Comparison of ENCODE assay signal across 22 mouse cellular contexts in the genomic region with DNA sequence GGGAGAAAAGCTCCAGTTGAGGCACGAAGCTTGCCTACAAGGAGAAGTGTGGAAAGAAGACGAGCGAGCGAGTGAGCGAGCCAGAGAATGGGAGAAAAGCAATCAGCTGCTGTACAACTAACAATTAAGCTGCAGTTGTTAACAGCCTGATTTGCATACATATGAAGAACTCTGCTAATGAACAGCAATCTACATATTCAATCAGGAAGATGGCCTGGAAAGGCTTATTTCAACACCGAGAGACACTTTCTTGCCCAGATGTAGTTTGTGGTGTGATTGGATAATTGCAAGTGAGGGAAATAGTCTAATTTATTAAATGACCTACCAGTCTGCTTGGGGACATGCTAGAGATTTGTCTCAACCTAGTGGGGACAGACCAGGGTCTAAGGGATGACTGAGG.
A peak's percentile ranks its signal among the peaks of the same experiment; 100 is the strongest.
DNase-seq lines count a peak whose midpoint lies in the region; ATAC-seq and TF ChIP-seq lines count a peak whose summit lies in the region.
"Had no signal": no experiment of that assay in that cellular context is flagged by ENCODE, and none has a peak within 500 bp of the region (broad histone marks: within the 10 kb centered on the region; RNA-seq: fewer than 3 reads in every experiment).

No protein-coding gene starts in this region.

- H3K4me1 ChIP-seq in forebrain, embryonic 14.5 days (ENCODE audit: control insufficient read depth, insufficient read depth, low read length), result peaks cover 36% of the 10 kb centered on the region
- H3K4me1 ChIP-seq in hindbrain, postnatal 0 days (ENCODE audit: insufficient read depth, low read length), result peaks cover 3% of the 10 kb centered on the region; the same call in 1 of the 2 replicates
- H3K4me1 ChIP-seq: embryonic facial prominence, embryonic 10.5 days; limb, embryonic 15.5 days; liver, embryonic 15.5 days; neural tube, embryonic 12.5 days had no signal

- no peak overlapping the region for H3K4me3 ChIP-seq in layer of hippocampus, adult 2 months
- H3K4me3 ChIP-seq in forebrain, embryonic 14.5 days (ENCODE audit: low read depth, low read length), result no peak overlapping the region
- no peak overlapping the region for H3K4me3 ChIP-seq in hindbrain, postnatal 0 days (ENCODE audit: low read length)
- no peak overlapping the region for H3K4me3 ChIP-seq in gastrocnemius, adult 2 months
- H3K4me3 ChIP-seq: embryonic facial prominence, embryonic 10.5 days; limb, embryonic 15.5 days; liver, embryonic 15.5 days; neural tube, embryonic 12.5 days had no signal

- no peak for TF ChIP-seq POLR2A in brain, embryonic 14.5 days (IDR thresholded peaks at IDR 0.05; ENCODE audit: borderline replicate concordance, extremely low read depth, insufficient read depth, insufficient read length, poor library complexity, severe bottlenecking)

- no peak overlapping the region for H3K9ac ChIP-seq in forebrain, embryonic 14.5 days (ENCODE audit: low read length)
- H3K9ac ChIP-seq in hindbrain, postnatal 0 days (replicated peaks; ENCODE audit: low read length), result no peak overlapping the region
- H3K9ac ChIP-seq: limb, embryonic 15.5 days; liver, embryonic 15.5 days; neural tube, embryonic 12.5 days had no signal

- peak; percentile 67 for ATAC-seq in forebrain, embryonic 14.5 days
- ATAC-seq in hindbrain, postnatal 0 days, result 0 out of 2 replicates have a peak, but pooled peaks have one; percentile 45
- ATAC-seq: intestine, embryonic 16.5 days had no signal

- 4% methylated on average over 6 of the region's 6 CpGs for WGBS in forebrain, embryonic 14.5 days
- 50% methylated on average over 6 of the region's 6 CpGs for WGBS in hindbrain, postnatal 0 days

- H3K27me3 ChIP-seq in forebrain, embryonic 14.5 days (replicated peaks; ENCODE audit: control insufficient read depth, insufficient read depth, low read length), result no peaks in the 10 kb centered on the region
- no peaks in the 10 kb centered on the region for H3K27me3 ChIP-seq in hindbrain, postnatal 0 days (ENCODE audit: insufficient read depth, low read length)
- H3K27me3 ChIP-seq: limb, embryonic 15.5 days; liver, embryonic 15.5 days; neural tube, embryonic 12.5 days had no signal

- H3K36me3 ChIP-seq in forebrain, embryonic 14.5 days (ENCODE audit: control insufficient read depth, insufficient read depth, low read length), result peaks cover 84% of the 10 kb centered on the region
- peaks cover 18% of the 10 kb centered on the region for H3K36me3 ChIP-seq in hindbrain, postnatal 0 days (ENCODE audit: insufficient read depth, low read length)

- H3K9me3 ChIP-seq in forebrain, embryonic 14.5 days (replicated peaks; ENCODE audit: control insufficient read depth, low read length), result no peaks in the 10 kb centered on the region
- H3K9me3 ChIP-seq in hindbrain, postnatal 0 days (ENCODE audit: low read length), result no peaks in the 10 kb centered on the region
- H3K9me3 ChIP-seq: limb, embryonic 15.5 days; liver, embryonic 15.5 days; neural tube, embryonic 12.5 days had no signal

- no peak for TF ChIP-seq CTCF in layer of hippocampus, adult 2 months (conservative IDR thresholded peaks at IDR 0.05)
- TF ChIP-seq CTCF in brain, embryonic 14.5 days (IDR thresholded peaks at IDR 0.05; ENCODE audit: borderline replicate concordance, extremely low read depth, insufficient read depth, insufficient read length), result no peak
- no peak for TF ChIP-seq CTCF in hindbrain, postnatal 0 days (IDR thresholded peaks at IDR 0.05; ENCODE audit: low read depth)
- TF ChIP-seq CTCF in gastrocnemius, adult 2 months (IDR thresholded peaks at IDR 0.05), result no peak

- no peak overlapping the region for H3K4me2 ChIP-seq in forebrain, embryonic 14.5 days (ENCODE audit: low read length)
- H3K4me2 ChIP-seq in hindbrain, postnatal 0 days (ENCODE audit: low read depth, low read length), result no peak overlapping the region
- H3K4me2 ChIP-seq: limb, embryonic 15.5 days; liver, embryonic 15.5 days; neural tube, embryonic 12.5 days had no signal

- intact Hi-C loops in gastrocnemius, adult 2 months (cut with DNase I), result no loop called here

- DNase-seq in layer of hippocampus, adult 2 months (ENCODE audit: low spot score in 2 of 2), result no peak
- DNase-seq in layer of hippocampus, adult 11-12 months (ENCODE audit: low spot score), result no peak
- peak; percentile 92 for DNase-seq in brain, embryonic 14.5 days (ENCODE audit: low read depth)
- DNase-seq in forebrain, embryonic 14.5 days (ENCODE audit: low spot score), result peak; percentile 89
- peak; percentile 23 for DNase-seq in hindbrain, postnatal 0 days (ENCODE audit: low spot score)
- no peak for DNase-seq in thymus, postnatal 10 days (ENCODE audit: low spot score in 2 of 2)
- DNase-seq in right cerebral cortex, adult 18-20 months, result no peak
- DNase-seq in gastrocnemius, adult 2 months, result no peak
- DNase-seq: adrenal gland, postnatal 36 days; B cell, adult 2 months; cerebellum, adult 8-10 months; gastrocnemius, postnatal 14 days; heart, adult 18-20 months; heart, postnatal 36 days; right cerebral cortex, postnatal 4 days; thymus, postnatal 25 days had no signal

- H3K27ac ChIP-seq in layer of hippocampus, adult 2 months, result peak overlapping the region; percentile 18; the same call in 1 of the 2 replicates
- H3K27ac ChIP-seq in forebrain, embryonic 14.5 days (ENCODE audit: low read depth, low read length), result peak overlapping the region; percentile 39; the same call in 1 of the 2 replicates
- no peak overlapping the region for H3K27ac ChIP-seq in hindbrain, postnatal 0 days
- no peak overlapping the region for H3K27ac ChIP-seq in gastrocnemius, adult 2 months
- H3K27ac ChIP-seq: embryonic facial prominence, embryonic 10.5 days; limb, embryonic 15.5 days; liver, embryonic 15.5 days; neural tube, embryonic 12.5 days; stomach, postnatal 0 days had no signal

Comparison
In these comparisons a context has a peak if more than half of its experiments do, and no peak if none do; other contexts are left out.
1. DNase-seq: peak in brain, embryonic 14.5 days (single experiment), forebrain, embryonic 14.5 days (single experiment) and hindbrain, postnatal 0 days (single experiment); none in layer of hippocampus, adult 2 months (0 of 2), layer of hippocampus, adult 11-12 months (single experiment), thymus, postnatal 10 days (0 of 2), right cerebral cortex, adult 18-20 months (single experiment) and gastrocnemius, adult 2 months (single experiment).
2. H3K27ac ChIP-seq: peak in layer of hippocampus, adult 2 months (single experiment) and forebrain, embryonic 14.5 days (single experiment); none in hindbrain, postnatal 0 days (single experiment) and gastrocnemius, adult 2 months (single experiment).